Mouse (Mus musculus) forebrain, embryonic 16.5 days (tissue): ENCODE results near the gene Rps25. TPM values are rescaled to one million over a fixed set of nuclear protein-coding genes. Genes with fewer than 3 reads are reported as not detected.
A peak's percentile ranks its signal among the peaks of the same experiment; 100 is the strongest.
"Not testable (repeated sequence)": the region's sequence is repeated elsewhere in the genome, so short reads cannot be mapped to it uniquely, and the experiment has no call there.

Experiments
- ATAC-seq: fragments of 200-750 bp; cut with Nextera tagmentation; 2 replicates; pipeline ENCODE4 v1.8.0; 2017; ENCODE audit warnings: mild to moderate bottlenecking, moderate library complexity
- H3K27ac ChIP-seq: fragments of 300-500 bp; sonication (generic); 2 replicates; pipeline ENCODE4 v1.5.1; 2014; ENCODE audit warnings: low read length, control low read depth
- H3K27me3 ChIP-seq: fragments of 300-500 bp; sonication (generic); replicated peaks from 2 replicates; pipeline ENCODE4 v1.6.1; 2014; ENCODE audit warnings: low read length; ENCODE audit not compliant: control insufficient read depth, insufficient read depth
- H3K36me3 ChIP-seq: fragments of 300-500 bp; sonication (generic); 2 replicates; pipeline ENCODE4 v1.6.1; 2014; ENCODE audit not compliant: control insufficient read depth, insufficient read depth
- H3K4me1 ChIP-seq: fragments of 300-500 bp; sonication (generic); replicated peaks from 2 replicates; pipeline ENCODE4 v1.6.1; 2014; ENCODE audit warnings: low read length; ENCODE audit not compliant: control insufficient read depth, insufficient read depth
- H3K4me2 ChIP-seq: fragments of 300-500 bp; sonication (generic); 2 replicates; pipeline ENCODE4 v1.6.1; 2014; ENCODE audit warnings: mild to moderate bottlenecking, low read length, control low read depth
- H3K4me3 ChIP-seq: fragments of 300-500 bp; sonication (generic); replicated peaks from 2 replicates; pipeline ENCODE4 v1.5.1; 2014; ENCODE audit warnings: mild to moderate bottlenecking, low read length, control low read depth
- H3K9ac ChIP-seq: fragments of 300-500 bp; sonication (generic); replicated peaks from 2 replicates; pipeline ENCODE4 v1.6.1; 2014; ENCODE audit warnings: low read depth, low read length, control low read depth
- H3K9me3 ChIP-seq: fragments of 300-500 bp; sonication (generic); 2 replicates; pipeline ENCODE4 v1.6.1; 2016; ENCODE audit warnings: low read length; ENCODE audit not compliant: control insufficient read depth
- WGBS: fragments of 180-500 bp; shearing (Covaris S2); extraction: QIAGEN DNeasy Blood & Tissue Kit; methylation state at CpG from one replicate; pipeline ENCODE4 v1.1.7; 2014; 5-methylcytosine and 5-hydroxymethylcytosine counted together
- polyA plus RNA-seq: library from polyadenylated mRNA; unstranded; fragments of >200 nt; fragmentation: Nextera tagmentation; extraction: Ambion mirVana; gene quantifications from 2 replicates; pipeline ENCODE4 v1.2.1, GENCODE M21; 2015

The Rps25 gene
- polyA plus RNA-seq, 1 experiment from 2014 or later = 901 TPM

DNA sequence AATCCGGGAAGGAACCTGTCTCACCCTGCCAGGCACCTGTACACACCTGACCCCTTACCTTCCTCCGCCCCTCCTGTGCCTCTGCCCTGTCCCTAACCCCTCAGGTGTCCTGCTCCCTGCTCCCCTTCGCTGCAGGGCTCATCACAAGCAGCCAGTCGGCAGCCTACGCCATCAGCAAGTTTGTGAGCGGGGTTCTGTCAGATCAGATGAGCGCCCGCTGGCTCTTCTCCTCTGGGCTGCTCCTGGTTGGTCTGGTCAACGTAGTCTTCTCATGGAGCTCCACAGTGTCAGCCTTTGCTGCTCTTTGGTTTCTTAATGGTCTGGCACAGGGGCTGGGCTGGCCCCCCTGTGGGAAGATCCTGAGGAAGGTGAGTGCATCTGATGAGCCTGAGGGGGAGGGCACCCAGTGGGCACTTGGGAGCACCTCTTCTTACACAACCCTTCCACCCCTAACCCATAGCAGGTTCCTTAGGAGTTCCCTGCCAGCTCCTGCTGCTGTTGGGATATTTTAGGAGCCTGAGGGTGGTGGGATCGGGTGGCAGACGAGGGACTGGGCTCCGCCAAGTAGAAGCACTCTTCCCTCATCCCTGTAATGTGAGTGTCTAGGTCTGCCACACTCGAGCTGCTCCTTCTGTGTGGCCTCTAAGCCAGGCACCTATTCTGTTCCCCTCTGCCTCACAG is 7.7 kb upstream of the Rps25 start:
- Histone ChIP-seq H3K9me3 (no peaks in the 10 kb centered on the region), H3K36me3 (peaks cover 16% of the 10 kb centered on the region), H3K27me3 (no peaks in the 10 kb centered on the region), H3K4me3 (no peak overlapping the region), H3K4me1 (peaks cover 16% of the 10 kb centered on the region), H3K4me2 (no peak overlapping the region), H3K27ac (no peak overlapping the region), H3K9ac (no peak overlapping the region)
- ATAC-seq = no peak
- WGBS = 86% methylated on average over 13 of the region's 13 CpGs

DNA sequence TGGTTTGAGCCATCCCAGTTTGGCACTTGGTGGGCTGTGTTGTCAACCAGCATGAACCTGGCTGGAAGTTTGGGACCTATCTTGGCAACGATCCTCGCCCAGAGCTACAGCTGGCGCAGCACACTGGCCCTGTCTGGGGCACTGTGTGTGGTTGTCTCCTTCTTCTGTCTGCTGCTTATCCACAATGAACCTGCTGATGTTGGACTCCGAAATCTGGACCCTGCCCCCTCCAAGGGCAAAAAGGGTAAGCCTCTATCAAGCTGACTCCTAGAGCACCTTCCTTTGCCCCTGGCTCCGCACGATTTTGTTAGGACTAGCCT is 7.2 kb upstream of the Rps25 start:
- Histone ChIP-seq H3K27ac (no peak overlapping the region), H3K4me1 (peaks cover 16% of the 10 kb centered on the region), H3K9ac (no peak overlapping the region), H3K36me3 (peaks cover 21% of the 10 kb centered on the region), H3K4me3 (no peak overlapping the region), H3K9me3 (no peaks in the 10 kb centered on the region), H3K27me3 (no peaks in the 10 kb centered on the region), H3K4me2 (no peak overlapping the region)
- no peak for ATAC-seq
- WGBS = 83% methylated on average over 6 of the region's 6 CpGs

DNA sequence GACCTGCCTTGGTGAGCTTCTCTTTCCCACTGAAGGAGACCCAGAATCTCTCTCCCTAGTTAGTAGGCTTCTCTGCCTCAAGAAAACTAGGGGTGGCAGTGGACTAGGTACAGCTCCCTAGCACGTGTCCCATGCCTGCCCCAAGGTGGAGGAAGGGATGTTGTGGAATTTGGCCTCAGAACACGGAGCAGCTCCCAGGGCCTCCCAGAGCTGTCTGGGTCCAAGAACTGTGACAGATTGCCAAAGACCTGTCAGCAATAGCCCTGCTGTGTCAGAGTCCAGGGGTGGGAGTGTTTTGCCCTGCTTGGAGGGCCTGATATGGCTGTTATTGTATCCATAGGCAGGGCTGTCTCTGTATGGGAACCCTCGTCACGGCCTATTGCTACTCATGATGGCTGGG is 5.9 kb upstream of the Rps25 start:
- H3K36me3 ChIP-seq = peaks cover 26% of the 10 kb centered on the region
- 90% methylated on average over 4 of the region's 4 CpGs for WGBS

DNA sequence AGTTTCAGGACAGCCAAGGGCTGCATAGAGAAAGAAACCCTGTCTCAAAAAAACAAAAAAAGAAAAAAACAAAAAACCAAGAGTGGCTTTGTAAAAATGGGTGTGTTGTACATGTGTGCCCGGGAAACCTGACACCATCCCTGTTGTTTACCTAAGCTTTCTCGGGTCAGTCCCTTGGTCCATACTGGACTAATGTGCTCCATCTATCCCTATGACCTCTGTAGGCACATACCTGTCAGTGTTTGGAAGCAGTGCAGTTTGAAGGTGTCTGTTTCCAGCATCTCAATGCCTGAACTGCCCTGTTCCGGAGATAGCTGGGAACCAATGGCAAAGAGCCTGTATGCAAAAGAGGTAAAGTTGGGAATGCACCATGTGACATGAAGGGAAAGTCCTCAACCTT is 1.9 kb upstream of the Rps25 start:
- Histone ChIP-seq H3K36me3 (peaks cover 31% of the 10 kb centered on the region), H3K4me2 (no peak overlapping the region), H3K27me3 (no peaks in the 10 kb centered on the region), H3K9me3 (no peaks in the 10 kb centered on the region), H3K4me1 (peaks cover 23% of the 10 kb centered on the region), H3K9ac (no peak overlapping the region), H3K27ac (no peak overlapping the region), H3K4me3 (no peak overlapping the region)
- 91% methylated on average over 3 of the region's 3 CpGs for WGBS
- no peak for ATAC-seq

More for the DNA sequence above, 5.9 kb upstream of the Rps25 start:
- Histone ChIP-seq H3K4me2 (no peak overlapping the region), H3K4me1 (peaks cover 26% of the 10 kb centered on the region), H3K4me3 (no peak overlapping the region), H3K27ac (no peak overlapping the region), H3K27me3 (no peaks in the 10 kb centered on the region), H3K9me3 (no peaks in the 10 kb centered on the region), H3K9ac (no peak overlapping the region)
- ATAC-seq = no peak

DNA sequence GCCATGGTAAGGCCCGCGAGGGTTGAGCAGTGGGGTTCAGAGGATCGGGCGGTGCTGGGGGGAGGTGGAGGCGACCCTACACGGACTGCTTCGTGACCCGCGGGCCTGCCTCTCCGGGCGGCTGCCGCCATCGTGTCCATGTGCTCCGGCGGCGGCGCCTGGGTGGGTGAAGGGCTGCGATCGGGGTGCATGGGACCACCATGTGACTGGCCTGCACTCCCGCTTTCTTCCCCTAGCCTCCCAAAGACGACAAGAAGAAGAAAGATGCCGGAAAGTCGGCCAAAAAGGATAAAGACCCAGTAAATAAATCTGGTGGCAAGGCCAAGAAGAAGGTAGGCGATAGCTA is 786 bp downstream of the Rps25 start:
- peak overlapping the region; percentile 70 for H3K9ac ChIP-seq
- H3K27ac ChIP-seq = peak overlapping the region; percentile 96
- WGBS = 0% methylated on average over 24 of the region's 24 CpGs
- no peaks in the 10 kb centered on the region for H3K9me3 ChIP-seq
- H3K4me3 ChIP-seq = peak overlapping the region; percentile 66
- peak overlapping the region; percentile 68 for H3K4me2 ChIP-seq
- peaks cover 43% of the 10 kb centered on the region for H3K36me3 ChIP-seq
- H3K27me3 ChIP-seq = no peaks in the 10 kb centered on the region
- H3K4me1 ChIP-seq = peaks cover 23% of the 10 kb centered on the region
- ATAC-seq = no peak; the same call in 1 of the 2 replicates

GRCm38 (mm10) chr9:44408693-44409092 is 1.8 kb downstream of the Rps25 start:
- not testable (repeated sequence) for ATAC-seq, H3K27me3 ChIP-seq, H3K9ac ChIP-seq, H3K9me3 ChIP-seq, H3K27ac ChIP-seq
- Histone ChIP-seq H3K36me3 (peaks cover 45% of the 10 kb centered on the region), H3K4me1 (peaks cover 23% of the 10 kb centered on the region), H3K4me3 (peak overlapping the region; percentile 66), H3K4me2 (peak overlapping the region; percentile 68)
- 92% methylated on average over 9 of the region's 9 CpGs for WGBS

DNA sequence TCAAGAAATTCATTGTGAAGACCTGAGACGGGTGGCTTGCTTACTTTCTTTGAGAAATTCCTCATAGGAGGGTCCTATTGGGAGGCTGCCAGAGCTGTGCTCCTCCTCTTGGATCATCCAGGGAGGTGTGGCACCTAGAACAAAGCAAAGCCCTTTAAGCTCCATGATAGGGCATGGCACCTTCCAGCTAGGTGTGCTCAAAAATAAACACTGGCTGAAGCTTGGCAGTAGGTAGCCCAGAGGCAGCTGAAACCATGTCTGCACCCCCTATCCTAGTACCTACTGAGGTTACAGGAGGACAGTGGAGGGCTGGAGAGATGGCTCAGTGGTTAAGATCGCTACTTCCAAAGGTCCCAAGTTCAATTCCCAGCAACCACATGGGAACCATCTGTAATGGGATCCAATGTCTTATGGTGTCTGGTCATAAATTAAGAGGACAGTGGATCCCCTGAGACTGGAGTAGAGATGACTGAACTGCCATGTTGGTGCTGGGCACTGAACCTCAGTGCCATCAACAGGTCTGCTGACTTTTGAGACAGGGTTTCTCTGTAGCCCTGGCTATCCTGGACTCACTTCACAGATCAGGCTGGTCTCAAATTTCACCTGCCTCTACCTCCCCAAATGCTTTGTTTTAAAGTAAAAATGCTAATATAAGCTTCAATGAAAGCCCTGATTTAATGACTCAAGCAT is 3.9 kb downstream of the Rps25 start:
- H3K4me3 ChIP-seq = no peak overlapping the region
- 74% methylated on average over 2 of the region's 2 CpGs for WGBS
- H3K27me3 ChIP-seq = no peaks in the 10 kb centered on the region
- H3K4me1 ChIP-seq = peaks cover 16% of the 10 kb centered on the region
- no peak for ATAC-seq
- no peak overlapping the region for H3K4me2 ChIP-seq
- no peak overlapping the region for H3K27ac ChIP-seq
- no peak overlapping the region for H3K9ac ChIP-seq
- no peaks in the 10 kb centered on the region for H3K9me3 ChIP-seq
- peaks cover 29% of the 10 kb centered on the region for H3K36me3 ChIP-seq

GRCm38 (mm10) chr9:44411601-44412130 is 4.7 kb downstream of the Rps25 start:
- Histone ChIP-seq H3K27me3 (no peaks in the 10 kb centered on the region), H3K9me3 (no peaks in the 10 kb centered on the region), H3K27ac (no peak overlapping the region), H3K4me2 (no peak overlapping the region), H3K36me3 (peaks cover 32% of the 10 kb centered on the region), H3K9ac (no peak overlapping the region), H3K4me3 (no peak overlapping the region), H3K4me1 (peaks cover 11% of the 10 kb centered on the region)
- 83% methylated on average over 1 of the region's 1 CpGs for WGBS
- ATAC-seq = no peak

- 87% methylated on average over 4 of the region's 4 CpGs for WGBS
These were observed 5.4 kb downstream of the Rps25 start for GRCm38 (mm10) chr9:44412306-44412705.

More at GRCm38 (mm10) chr9:44412306-44412705, 5.4 kb downstream of the Rps25 start:
- Histone ChIP-seq H3K4me3 (no peak overlapping the region), H3K4me2 (no peak overlapping the region), H3K36me3 (peaks cover 32% of the 10 kb centered on the region), H3K27me3 (no peaks in the 10 kb centered on the region), H3K4me1 (peaks cover 14% of the 10 kb centered on the region), H3K9me3 (no peaks in the 10 kb centered on the region), H3K27ac (no peak overlapping the region), H3K9ac (no peak overlapping the region)
- ATAC-seq = no peak
